Mouse (Mus musculus): ENCODE measurements around the gene Sema4g.

The Sema4g gene

DNA sequence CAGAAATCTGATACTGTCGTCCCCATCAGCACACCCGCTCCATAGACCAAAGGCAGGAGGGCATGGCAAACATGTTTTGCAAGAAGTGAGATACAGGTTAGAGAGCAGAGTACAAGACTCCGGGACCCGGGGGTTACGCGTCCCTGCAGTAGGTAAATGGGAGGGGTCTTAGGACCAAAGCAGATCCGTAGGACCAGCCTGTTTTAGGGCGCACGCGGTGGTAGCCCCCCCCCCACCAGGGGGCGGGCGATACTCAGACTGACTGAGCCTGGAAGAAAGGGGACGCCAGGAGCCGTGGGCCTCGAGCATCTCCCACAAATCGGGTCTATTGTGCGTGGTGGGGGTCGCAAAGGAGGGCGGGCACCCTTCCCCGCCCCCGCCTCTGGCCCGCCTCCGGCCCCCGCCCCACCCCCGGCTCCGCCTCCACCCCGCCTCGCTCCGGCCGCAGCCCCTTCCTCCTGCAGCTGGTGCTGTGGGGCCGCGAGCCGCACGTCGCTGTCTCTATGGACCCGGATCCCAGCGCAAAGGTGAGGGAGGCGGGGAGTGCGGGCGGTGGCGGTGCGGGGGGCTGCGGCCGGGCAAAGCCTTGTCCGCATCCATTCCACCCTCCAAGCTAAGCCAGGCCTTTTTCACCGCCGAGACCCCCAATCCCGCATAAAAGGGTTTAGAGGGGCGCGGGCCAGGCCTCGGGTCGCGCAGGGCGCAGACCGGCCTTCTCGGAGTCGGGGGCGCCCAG lies at the start of gene Sema4g:
TSS of gene Sema4g (plus strand) at position 271 of the 736 bp plus-strand sequence.
- DNase-seq (ENCODE audit: low spot score): no peak

DNA sequence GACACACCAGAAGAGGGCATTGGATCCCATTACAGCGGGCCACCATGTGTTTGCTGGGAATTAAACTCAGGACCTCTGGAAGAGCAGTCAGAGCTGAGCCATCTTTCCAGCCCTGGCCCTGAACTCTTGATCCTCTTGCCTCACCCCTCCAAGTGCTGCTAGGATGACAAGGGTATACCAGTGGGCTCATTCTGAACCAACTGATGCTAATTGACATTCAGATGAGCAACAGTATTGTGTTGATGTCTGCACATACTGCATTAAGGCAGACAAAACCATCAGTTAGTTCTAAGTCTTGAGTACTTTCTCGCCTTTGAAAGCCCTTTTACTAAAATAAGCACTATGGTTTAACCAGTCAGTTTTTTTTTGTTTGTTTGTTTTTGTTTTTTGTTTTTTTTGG lies 29.3 kb upstream of the Sema4g start:
- no peak for DNase-seq (ENCODE audit: low spot score)

DNA sequence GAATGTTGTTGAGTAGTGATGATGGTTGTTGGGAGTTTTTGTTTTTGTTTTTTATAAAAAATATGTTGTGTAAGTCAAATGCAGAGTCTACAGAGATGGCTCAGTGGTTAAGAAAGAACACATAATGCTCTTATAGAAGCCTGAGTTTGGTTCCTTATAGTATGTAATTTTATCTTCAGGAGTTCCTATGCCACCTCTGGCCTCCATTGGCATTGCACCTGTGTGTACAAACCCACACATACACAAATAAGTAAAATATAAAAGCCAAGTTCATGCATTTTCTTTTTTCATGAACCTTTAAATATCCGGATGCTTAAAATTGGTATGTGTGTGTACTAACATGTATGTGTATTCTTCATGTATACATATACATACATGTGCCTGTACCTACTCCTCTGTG lies 22.9 kb upstream of the Sema4g start:
- DNase-seq (ENCODE audit: low spot score): no peak

- DNase-seq (ENCODE audit: low spot score): no peak
These were observed 20.6 kb upstream of the Sema4g start for GRCm38 (mm10) chr19:44968329-44968728.

- no peak for DNase-seq (ENCODE audit: low spot score)
These were observed 12.3 kb upstream of the Sema4g start for GRCm38 (mm10) chr19:44976636-44977035.

DNA sequence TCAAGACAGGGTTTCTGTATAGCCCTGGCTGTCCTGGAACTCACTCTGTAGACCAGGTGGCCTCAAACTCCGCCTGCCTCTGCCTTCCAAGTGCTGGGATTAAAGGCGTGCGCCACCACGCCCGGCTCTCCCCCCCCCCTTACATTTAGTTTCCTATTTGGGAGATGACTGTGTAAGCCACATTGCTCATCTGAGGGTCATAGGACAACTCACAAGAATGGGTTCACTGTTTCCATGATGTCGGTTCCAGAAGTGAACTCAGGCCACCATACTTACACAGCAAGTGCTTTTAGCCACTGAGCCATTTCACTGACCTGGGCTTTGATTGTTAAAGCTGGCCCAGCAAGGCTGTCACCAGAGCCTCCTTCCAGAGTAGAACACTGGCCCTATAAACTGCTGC lies 11.8 kb upstream of the Sema4g start:
- DNase-seq (ENCODE audit: low spot score): no peak

- no peak for DNase-seq (ENCODE audit: low spot score)
These were observed 8.1 kb upstream of the Sema4g start for GRCm38 (mm10) chr19:44980787-44981186.

GRCm38 (mm10) chr19:44982477-44983115 lies 6.3 kb upstream of the Sema4g start:
- DNase-seq (ENCODE audit: low spot score): no peak

- DNase-seq (ENCODE audit: low spot score): no peak
These were observed 5.5 kb upstream of the Sema4g start for GRCm38 (mm10) chr19:44983366-44983765.

GRCm38 (mm10) chr19:44984420-44984819 lies 4.5 kb upstream of the Sema4g start:
- no peak for DNase-seq (ENCODE audit: low spot score)

- no peak for DNase-seq (ENCODE audit: low spot score)
These were observed 3.5 kb upstream of the Sema4g start for GRCm38 (mm10) chr19:44985159-44985988.

- DNase-seq (ENCODE audit: low spot score): no peak
These were observed 1.9 kb upstream of the Sema4g start for GRCm38 (mm10) chr19:44987004-44987403.

DNA sequence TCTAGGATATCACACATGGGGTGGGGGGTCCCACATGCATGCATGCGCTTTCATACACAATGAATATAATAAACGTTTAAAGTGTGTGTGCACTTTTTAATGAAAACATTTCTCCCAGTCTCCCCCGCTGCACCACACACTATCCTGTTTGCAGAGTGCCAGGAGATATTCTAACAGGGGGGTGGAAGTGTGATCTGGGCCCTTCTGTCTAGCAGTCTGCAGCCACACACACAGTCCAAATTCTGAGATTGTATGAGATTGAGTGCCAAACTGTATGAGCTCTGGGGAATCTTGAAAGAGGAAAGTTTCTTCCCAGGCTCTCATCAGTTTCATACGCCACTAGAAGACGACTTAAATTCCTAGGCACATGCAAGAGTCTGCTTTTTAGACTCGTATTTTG lies 1.1 kb upstream of the Sema4g start:
- no peak for DNase-seq (ENCODE audit: low spot score)

DNA sequence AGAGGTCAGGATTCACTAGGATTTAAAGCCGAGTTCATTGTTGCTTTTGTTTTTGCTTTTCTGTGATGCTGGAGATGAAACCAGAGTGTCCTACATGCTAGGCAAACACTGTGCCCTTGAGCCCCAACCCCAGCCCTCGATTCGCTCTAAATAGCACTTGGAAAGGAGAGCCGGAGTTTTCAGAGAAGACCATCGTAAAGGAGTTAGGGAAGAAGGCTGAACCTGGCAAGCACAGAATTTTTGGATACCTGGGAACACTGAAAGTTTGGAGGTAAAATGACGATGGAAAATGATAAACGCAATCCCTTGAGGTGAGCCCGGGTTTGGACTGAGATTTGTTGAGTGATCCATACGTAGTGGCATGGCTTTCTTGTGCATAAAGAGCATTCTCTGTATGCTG lies 580 bp upstream of the Sema4g start:
- DNase-seq (ENCODE audit: low spot score): no peak

- no peak for DNase-seq (ENCODE audit: low spot score)
These were observed 930 bp downstream of the Sema4g start for GRCm38 (mm10) chr19:44989567-44990495.

- no peak for DNase-seq (ENCODE audit: low spot score)
These were observed 2.1 kb downstream of the Sema4g start for GRCm38 (mm10) chr19:44991031-44991430.

DNA sequence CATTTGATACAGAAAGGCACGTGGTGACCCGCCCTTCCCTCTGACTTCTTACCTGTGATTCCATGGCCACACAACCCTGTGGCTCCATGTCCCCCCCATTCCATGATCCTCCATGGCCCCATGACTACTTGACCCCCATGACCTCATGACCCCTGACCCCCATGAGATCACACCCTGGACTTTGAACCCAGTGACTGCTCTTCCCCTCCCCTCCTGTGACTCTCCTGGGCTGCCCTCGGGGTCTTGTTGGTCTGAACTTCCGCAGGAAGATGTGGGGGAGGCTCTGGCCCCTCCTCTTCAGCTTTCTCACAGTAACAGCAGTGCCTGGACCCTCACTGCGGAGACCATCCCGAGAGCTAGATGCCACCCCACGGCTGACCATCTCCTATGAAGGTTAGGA lies 3.3 kb downstream of the Sema4g start:
- no peak for DNase-seq (ENCODE audit: low spot score)

DNA sequence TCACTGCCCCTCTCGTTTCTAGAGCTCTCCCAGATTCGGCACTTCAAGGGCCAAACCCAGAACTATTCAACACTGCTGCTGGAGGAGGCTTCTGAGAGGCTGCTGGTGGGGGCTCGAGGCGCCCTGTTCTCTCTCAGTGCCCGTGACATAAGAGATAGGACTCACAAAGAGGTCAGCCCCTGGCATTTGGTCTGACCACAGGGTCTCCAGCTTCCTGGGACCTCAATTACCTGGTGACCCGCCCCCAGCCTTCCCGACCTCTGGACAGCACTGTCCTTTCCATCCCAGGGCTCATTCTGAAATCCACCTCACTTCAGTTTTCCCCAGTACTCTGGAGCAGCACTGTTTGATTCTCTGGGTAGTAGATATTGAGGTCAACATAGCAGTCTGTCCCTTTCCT lies 3.8 kb downstream of the Sema4g start:
- no peak for DNase-seq (ENCODE audit: low spot score)

GRCm38 (mm10) chr19:44997786-44998185 lies 8.9 kb downstream of the Sema4g start:
- no peak for DNase-seq (ENCODE audit: low spot score)

- DNase-seq (ENCODE audit: low spot score): no peak
These were observed 10.7 kb downstream of the Sema4g start for GRCm38 (mm10) chr19:44999647-45000046.

- DNase-seq (ENCODE audit: low spot score): no peak
These were observed 13.4 kb downstream of the Sema4g start for GRCm38 (mm10) chr19:45002301-45002700.

Data from layer of hippocampus, adult 9-10 months (tissue).